Mouse (Mus musculus): Measurements from ENCODE around the gene Rpap1.

Gene Rpap1

DNA sequence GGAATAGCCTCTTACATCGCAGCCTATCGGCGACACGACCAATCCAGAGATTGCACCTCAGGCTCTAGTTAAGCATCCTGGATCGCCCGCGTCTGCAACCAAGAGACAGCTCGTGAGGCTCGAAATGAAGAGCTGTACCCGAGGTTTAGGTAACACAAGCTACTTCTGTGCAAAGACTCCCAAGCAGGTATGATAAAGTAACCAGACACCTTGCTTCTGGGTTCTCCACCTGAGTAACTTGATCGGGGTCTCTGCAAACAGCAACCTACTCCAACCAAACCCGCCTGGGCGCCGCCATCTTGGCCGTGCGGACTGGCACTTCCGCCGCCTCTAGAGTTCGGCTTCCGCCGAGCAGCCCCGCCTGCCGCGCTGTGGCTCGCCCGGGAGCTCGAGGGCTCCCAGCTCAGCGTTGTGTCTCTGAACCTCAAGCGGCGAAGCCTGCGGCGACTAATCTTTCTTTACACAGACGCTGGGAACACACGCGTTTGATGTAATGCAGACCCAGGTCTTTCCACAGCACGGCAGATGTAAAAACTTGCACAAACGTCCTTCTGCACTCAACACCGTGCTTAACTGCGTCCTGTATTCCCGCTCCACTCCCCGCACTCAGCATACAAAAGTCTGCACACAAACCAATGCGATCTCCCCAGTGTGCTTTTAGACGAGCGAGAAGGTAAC lies at the start of gene Rpap1:
Gene Rpap1 (minus strand): TSS at position 332 of the 678 bp plus-strand sequence.
- peak; percentile 81 for DNase-seq (ENCODE audit: low spot score)

- DNase-seq (ENCODE audit: low spot score), result no peak
These were observed 46.9 kb upstream of the Rpap1 start for GRCm38 (mm10) chr2:119834231-119834630.

GRCm38 (mm10) chr2:119830579-119830978 lies 43.2 kb upstream of the Rpap1 start:
- no peak for DNase-seq (ENCODE audit: low spot score)

DNA sequence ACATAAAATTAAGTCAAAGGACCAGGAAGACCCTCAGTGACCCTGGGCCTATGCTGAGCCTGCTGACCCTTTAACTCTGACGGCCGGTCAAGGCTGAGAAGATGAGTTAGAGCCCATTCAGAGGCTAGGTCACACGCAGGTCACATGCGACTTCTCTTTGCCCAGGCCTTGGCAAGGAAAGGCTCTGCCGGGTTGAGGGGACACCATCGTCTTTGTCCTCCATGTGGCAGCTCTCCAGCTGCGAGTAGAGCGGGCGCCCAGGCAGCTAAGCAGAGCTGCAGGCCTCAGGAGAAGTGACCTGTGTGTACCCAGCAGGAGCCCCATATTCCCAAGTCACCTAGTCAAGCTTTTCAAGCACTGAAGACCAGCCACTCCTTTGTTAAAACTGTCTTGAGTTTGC lies 33.8 kb upstream of the Rpap1 start:
- no peak for DNase-seq (ENCODE audit: low spot score)

DNA sequence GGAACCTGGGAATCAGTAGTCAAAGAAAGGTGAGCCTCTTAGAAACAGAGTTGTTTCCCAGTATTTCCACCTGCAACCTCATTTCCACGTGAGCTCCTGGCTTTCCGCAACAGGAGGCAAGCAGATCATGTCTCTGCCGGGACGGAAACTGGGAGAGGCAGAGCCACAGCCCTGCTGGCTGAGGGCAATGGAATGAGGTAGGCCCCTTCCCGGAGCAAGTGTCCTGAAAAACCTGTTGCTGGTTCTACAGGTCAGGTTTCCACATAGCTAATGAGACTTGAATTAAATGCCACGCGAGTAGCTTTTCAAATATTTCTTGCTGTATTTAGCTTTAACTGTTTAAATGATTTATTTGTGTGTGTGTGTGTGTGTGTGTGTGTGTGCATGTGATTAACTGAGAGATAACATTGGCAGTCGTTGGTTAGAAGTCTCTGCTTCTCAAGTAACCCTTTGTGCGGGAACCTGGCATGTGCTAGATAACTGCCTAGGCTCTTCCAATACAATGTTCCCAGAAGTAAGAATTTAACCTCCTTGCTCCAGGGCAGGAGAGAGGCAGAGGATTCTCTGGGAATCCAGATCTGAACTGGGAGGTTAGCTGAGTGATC lies 31.4 kb upstream of the Rpap1 start:
- DNase-seq (ENCODE audit: low spot score), result no peak

DNA sequence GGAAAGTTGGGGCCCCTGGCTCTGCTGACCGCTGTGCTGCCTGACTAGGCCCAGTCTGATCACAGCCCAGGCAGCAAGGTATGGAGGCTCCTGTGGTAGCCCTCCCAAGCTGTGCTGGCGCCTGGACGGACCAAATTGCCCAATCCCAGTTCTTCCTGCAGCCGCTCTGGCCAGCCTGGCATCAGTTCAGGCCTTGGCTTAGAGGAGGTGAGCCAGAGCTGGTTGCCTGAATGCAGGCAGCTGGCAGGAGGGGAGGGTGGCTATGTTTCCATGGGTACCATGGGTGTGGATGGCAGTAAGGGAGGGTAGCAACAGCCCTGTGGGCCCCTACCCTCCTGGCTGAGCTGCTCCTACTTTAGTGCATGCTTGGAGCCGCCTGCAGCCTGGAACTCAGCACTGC lies 29.7 kb upstream of the Rpap1 start:
- DNase-seq (ENCODE audit: low spot score), result no peak

GRCm38 (mm10) chr2:119816611-119817010 lies 29.3 kb upstream of the Rpap1 start:
- DNase-seq (ENCODE audit: low spot score), result no peak

DNA sequence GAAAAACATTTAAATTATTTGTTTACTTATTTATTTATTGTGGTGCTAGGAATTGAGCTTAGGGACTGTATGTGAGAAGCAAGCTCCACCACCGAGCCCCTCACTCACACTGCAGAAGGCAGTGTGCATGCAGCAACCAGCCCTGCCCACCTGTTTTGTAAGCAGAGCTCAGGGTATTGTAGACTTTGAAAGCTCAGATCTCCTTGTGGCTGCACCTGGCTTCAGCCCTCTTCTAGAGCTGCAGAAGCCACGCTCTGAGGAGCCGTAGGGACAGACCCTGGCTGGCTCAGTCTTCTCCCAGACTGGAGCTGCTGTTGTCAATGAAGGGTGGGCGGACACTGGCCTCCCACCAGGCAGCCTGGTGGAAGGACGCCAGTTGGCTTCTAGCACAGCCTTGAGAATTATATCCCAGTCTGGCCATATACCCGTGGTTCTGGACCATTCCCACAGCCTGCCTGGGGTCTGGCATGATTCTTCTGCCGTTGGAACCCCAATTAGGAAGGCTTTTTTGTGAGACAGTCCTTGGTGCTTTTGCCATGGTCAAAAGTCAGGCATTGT lies 27.1 kb upstream of the Rpap1 start:
- DNase-seq (ENCODE audit: low spot score), result no peak

GRCm38 (mm10) chr2:119811490-119812146 lies 24.3 kb upstream of the Rpap1 start:
- DNase-seq (ENCODE audit: low spot score), result no peak

GRCm38 (mm10) chr2:119810890-119811289 lies 23.6 kb upstream of the Rpap1 start:
- no peak for DNase-seq (ENCODE audit: low spot score)

DNA sequence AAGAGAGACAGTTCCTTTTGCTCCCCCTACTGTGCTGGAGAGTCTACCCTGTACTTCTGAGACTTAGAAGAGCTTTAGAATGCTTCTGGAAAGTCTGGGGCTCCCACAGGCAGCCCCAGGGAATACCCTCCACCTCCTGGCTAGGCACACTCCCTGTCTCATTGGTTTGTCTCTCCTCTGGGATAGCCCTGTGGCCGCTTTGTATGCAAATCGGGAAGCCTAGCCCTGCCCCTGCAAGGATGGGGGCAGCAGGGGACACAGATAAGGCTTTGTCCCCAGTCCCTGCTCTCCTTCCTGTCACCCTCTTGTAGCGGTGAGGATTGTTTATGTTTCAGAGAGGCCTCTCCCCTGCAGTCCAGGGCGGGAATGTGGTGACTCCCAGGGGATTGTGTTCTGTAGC lies 21.5 kb upstream of the Rpap1 start:
- DNase-seq (ENCODE audit: low spot score), result no peak

DNA sequence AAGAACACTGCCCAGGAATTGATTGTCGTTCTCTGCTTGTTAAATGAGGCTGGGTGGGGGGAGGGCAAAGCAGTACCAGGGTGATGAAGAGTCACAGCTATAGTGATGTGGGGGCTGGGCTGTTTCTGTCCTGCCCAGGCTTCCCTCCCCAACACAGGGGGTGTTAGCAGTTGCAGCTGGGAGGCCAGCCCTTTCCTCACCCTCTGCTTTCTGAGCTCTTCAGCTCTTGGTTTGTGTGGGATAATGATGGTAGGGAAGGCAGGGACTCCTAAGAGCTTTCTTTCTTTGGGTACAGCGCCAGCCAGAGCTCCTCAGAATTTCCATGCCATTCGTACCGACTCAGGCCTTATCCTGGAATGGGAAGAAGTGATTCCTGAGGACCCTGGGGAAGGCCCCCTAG lies 21.1 kb upstream of the Rpap1 start:
- no peak for DNase-seq (ENCODE audit: low spot score)

DNA sequence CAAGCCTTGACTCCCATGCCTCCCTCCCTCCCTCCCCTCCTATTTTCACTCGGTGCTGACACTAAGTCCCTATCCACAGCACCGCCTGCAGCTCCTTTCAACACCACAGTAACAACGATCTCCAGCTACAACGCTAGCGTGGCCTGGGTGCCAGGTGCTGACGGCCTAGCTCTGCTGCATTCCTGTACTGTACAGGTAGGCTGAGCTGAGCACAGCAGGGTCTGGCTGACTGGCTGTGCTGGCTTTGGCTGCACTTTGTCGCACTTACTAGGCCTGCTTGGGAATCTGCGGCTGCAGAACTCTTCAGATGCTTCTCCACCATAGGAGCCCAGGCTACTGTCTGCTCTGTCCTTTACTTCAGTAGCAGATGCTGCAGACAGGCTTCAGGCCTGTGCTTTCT lies 18.2 kb upstream of the Rpap1 start:
- no peak for DNase-seq (ENCODE audit: low spot score)

GRCm38 (mm10) chr2:119804776-119805175 lies 17.4 kb upstream of the Rpap1 start:
- DNase-seq (ENCODE audit: low spot score), result no peak

DNA sequence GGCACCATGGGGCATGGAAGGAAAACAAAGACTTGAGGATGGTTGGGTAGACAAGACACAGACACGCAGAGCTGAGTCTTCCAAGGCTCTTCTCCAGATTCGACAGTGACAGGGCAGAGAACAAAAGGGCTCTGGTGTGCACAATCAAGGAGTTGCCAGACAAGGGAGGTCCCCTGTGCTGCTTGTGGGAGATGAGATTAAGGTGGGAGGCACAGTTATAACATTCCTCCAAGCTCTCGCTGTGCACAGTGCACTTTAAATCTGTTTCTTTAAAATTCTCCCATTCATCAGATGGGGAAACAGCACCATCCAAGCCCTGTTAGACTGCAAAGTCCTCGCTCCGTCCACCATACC lies 16.9 kb upstream of the Rpap1 start:
- no peak for DNase-seq (ENCODE audit: low spot score)

DNA sequence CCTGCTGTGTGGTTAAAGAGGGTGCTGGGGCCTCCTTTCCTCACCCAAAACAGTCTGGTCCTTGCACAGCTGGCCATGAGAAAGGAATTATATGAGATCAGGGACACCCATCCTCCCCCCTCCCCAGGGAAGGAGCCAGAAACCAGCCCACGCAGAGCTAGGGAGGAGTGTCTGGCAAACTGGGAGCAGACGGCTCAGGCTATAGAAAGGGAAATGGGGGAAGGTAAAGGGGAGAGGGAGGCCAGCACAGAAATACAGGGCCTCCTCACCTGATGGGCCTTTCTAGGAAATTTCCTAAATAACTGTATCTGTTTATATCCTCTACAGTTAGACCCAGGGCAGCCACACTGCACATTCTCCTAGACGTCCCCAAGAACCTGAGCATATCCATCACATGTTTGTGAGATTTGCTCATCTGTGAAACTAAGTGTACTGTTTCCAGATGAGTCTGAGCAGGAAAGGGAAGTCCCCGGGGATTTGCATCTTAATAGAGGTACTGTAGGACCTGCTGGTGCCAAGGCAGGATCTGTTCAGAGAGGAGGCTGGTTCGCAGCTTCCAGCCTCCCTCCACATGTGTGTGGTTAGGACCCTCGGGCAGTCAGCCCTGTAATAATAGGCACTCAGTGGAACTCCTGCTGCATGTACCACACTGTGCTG lies 16.4 kb upstream of the Rpap1 start:
- peak; percentile 51 for DNase-seq (ENCODE audit: low spot score)

DNA sequence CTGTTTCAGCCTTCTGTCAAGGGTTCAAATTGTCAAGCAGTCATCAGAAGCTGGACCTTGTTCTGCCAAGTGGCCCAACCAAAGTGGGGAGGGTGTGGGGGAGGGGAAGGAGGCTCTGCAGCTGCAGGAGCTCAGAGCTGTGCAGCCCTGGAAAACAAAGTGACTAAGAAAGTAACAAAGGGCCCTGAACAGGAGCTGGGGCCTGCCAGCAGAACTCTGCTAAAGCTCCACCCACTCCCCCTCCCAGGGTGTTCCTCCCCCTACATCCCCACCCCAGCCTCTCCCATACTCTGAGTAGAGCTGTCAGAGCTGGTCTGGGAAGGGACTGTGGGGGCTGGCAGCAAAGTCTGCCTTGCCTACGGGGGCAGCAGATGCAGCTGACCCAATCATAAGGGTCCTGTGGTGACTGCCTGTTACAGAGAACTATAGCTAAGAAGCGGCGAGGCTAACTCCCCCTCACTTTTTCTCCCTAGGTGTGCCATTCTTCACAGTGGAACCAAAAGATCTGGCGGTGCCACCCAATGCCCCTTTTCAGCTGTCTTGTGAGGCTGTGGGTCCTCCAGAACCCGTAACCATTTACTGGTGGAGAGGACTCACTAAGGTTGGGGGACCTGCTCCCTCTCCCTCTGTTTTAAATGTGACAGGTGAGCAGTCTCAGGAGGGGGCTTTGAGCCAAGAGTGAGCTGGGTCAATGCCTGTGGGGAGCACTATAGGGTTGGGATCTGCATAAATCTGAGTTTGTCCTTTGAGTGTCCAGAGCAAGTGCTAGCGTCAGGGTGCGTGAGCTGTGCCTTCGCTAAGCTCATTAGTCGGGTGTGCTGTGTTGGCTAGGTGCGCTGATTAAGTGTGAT lies 15.7 kb upstream of the Rpap1 start:
- DNase-seq (ENCODE audit: low spot score), result no peak

DNA sequence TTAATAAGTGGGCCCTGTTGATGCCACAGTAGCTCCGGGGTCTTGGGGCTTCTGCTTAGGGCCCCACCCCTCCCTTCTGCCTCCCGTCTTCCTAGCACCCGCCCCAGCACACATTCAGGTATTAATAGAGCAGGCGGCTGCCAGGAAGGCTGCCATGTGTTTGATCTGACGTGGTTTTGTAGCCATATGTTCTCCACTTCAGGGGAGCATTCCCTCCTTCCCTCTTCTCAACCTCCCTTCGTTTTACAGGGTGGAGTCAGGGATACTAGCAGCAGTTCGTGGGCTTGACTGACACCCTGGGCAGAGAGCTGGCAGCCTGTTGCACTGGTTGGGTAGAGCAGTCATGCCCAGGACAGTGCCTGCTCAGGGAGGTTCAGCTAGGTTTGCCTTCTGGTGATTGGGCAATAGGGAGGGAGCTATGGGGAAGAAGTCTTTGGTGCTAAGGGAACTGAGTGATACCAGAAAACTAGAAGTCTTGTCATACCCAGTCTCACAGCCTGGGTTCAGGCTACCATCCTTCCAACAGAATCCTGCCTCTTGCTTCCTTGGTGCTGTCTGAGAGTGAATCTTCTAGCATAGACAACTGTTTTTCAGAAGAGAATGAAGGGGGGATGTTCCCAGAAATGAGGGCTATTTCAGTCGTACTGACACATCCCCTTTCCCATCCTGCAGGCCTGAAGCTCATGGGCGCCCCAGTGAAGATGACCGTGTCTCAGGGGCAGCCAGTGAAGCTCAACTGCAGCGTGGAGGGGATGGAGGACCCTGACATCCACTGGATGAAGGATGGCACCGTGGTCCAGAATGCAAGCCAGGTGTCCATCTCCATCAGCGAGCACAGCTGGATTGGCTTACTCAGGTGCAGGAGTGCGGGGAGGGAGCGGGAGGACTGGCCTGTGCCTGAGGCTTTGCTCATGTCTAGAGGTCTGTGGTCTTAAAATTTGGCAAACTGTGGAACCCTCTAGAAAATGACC lies 13.8 kb upstream of the Rpap1 start:
- DNase-seq (ENCODE audit: low spot score), result no peak

DNA sequence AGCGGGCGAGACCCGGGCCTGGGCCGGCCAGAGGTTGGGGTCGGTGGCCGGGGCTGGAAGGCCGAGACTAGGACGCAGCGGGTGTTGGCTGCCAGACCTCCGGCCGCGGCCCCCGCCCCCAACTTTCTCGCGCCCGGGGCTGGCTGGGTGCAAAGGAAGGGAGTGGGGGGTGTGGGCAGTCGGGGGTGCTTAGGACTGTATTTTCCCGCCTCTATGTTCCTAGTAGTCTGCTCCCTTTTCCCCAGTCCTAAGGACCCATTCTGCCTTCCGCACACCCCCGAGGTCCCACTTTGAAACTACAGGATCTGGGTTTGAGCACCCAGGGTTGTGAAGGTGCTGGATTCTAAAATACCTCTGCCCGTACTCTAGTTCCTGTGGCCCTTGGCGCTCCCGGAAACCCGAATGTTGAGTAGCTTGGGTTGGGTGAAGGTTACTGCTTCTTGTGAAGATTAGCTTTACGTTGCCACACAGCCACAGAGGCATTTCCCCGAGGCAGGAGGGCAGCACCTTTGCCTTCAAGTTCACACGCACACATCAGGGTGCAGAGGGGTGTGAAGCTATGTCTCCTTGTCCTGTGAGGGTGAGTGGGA lies 12.7 kb upstream of the Rpap1 start:
- no peak for DNase-seq (ENCODE audit: low spot score)
